Mouse (Mus musculus) olfactory bulb, adult 2 months (tissue): ENCODE measurements around the gene Slco1a5.

Source experiments
- CTCF ChIP-seq: fragments of 200-500 bp; IDR thresholded peaks from 2 replicates; pipeline ENCODE4 v1.5.1; 2012; ENCODE audit warnings: low read depth, mild to moderate bottlenecking, low read length, moderate library complexity; ENCODE audit not compliant: insufficient read depth
- POLR2A ChIP-seq: fragments of 200-500 bp; IDR thresholded peaks from 2 replicates; pipeline ENCODE4 v1.6.1; 2012; ENCODE audit warnings: mild to moderate bottlenecking, low read depth, low read length, moderate library complexity; ENCODE audit not compliant: insufficient read depth

DNA sequence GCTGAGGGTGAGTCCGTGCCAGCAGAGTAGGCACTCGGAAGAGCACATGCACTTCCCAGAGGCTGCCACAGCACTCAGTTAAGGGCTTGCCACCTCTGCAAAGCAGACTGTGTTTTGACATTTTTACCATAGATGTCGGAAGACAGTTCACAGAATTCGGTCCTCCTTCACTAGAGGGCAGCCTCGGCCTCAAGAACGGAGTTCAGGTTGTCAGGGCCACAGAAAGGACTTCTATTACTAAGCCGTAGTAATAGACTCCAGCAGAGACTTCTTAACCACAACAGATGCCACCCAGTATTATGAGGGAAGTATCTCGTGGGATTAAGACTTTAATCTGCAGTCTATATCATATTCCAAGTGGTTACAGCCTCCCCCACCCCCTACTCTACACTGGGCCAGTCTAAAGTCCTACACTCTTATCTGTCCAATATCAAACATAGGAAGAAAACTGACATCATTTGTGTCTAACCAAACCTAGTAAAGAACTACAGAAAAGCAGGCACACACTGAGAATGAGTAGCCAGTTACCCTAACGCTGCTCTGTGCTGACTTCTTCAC, 40.3 kb upstream of the Slco1a5 start:
- TF ChIP-seq POLR2A, result no peak
- TF ChIP-seq CTCF, result no peak
